Mouse (Mus musculus) ES-E14 (cell line): ENCODE data around the gene Galnt17.

Source experiments
- CHD2 ChIP-seq: IDR thresholded peaks from 2 replicates; pipeline ENCODE4 v1.6.1; 2014; ENCODE audit warnings: mild to moderate bottlenecking, low read depth, low read length, inconsistent platforms
- HCFC1 ChIP-seq: IDR thresholded peaks from 2 replicates; pipeline ENCODE4 v1.6.1; 2012; ENCODE audit warnings: low read length, inconsistent platforms, borderline replicate concordance; ENCODE audit not compliant: insufficient read depth
- MAFK ChIP-seq: IDR thresholded peaks from 2 replicates; pipeline ENCODE4 v1.6.1; 2014; ENCODE audit warnings: mild to moderate bottlenecking, low read depth, low read length, inconsistent platforms; ENCODE audit not compliant: insufficient read depth
- ZC3H11A ChIP-seq: IDR thresholded peaks from 2 replicates; pipeline ENCODE4 v1.6.1; 2012; ENCODE audit warnings: low read depth, mild to moderate bottlenecking, inconsistent platforms, low read length, borderline replicate concordance
- ZNF384 ChIP-seq: IDR thresholded peaks from 2 replicates; pipeline ENCODE4 v1.6.1; 2012; ENCODE audit warnings: low read depth, low read length, inconsistent platforms

DNA sequence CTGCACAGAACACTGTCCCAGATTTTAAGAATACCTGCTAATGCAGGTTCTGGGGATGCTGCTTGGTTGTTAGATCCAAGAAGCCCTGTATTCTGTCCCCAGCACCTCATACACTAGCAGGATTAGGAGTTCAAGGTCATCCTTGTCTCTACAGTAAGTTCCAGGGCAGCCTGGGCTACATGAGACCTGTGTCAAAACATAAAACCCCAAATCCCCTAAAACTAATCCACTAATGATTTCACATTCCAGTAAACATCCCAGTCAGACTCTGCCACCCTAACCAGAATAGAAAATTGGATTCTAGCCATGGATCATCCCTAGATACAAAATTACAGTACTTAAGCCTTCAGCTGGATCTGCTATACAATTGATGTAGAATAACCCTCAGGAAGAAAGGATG, 123.7 kb downstream of the Galnt17 start:
- no peak for TF ChIP-seq CHD2
- no peak for TF ChIP-seq ZNF384
- TF ChIP-seq HCFC1 = no peak
- TF ChIP-seq MAFK = no peak
- TF ChIP-seq ZC3H11A = no peak
